Mouse (Mus musculus): ENCODE results near the gene Elp4. TPM values are rescaled to one million over a fixed set of nuclear protein-coding genes. Genes with fewer than 3 reads are reported as not detected.

Elp4 gene
- total RNA-seq, 2 experiments from 2014 or later = 15.3 to 20.9 TPM

- no peak for DNase-seq (ENCODE audit: low spot score in 2 of 2)
- intact Hi-C loops (cut with DNase I) = no loop called here
Observed at GRCm38 (mm10) chr2:105769747-105770328, 134.5 kb downstream of the Elp4 start.

- intact Hi-C loops (cut with DNase I) = no loop called here
- no peak for DNase-seq (ENCODE audit: low spot score in 2 of 2)
Observed at GRCm38 (mm10) chr2:105753512-105753911, 150.9 kb downstream of the Elp4 start.

- no peak for DNase-seq (ENCODE audit: low spot score in 2 of 2)
- intact Hi-C loops (cut with DNase I) = no loop called here
Observed at GRCm38 (mm10) chr2:105749111-105749510, 155.3 kb downstream of the Elp4 start.

- DNase-seq (ENCODE audit: low spot score in 2 of 2) = no peak
- intact Hi-C loops (cut with DNase I) = no loop called here
Observed at GRCm38 (mm10) chr2:105746896-105747295, 157.5 kb downstream of the Elp4 start.

GRCm38 (mm10) chr2:105736166-105736565, 168.2 kb downstream of the Elp4 start:
- DNase-seq (ENCODE audit: low spot score in 2 of 2) = no peak
- intact Hi-C loops (cut with DNase I) = no loop called here

- DNase-seq (ENCODE audit: low spot score in 2 of 2) = peak in 1 of 2 experiments; percentile 44
Observed at GRCm38 (mm10) chr2:105730704-105731103, 173.7 kb downstream of the Elp4 start.

GRCm38 (mm10) chr2:105726657-105727056, 177.7 kb downstream of the Elp4 start:
- no peak for DNase-seq (ENCODE audit: low spot score in 2 of 2)
- intact Hi-C loops (cut with DNase I) = no loop called here

More at GRCm38 (mm10) chr2:105730704-105731103, 173.7 kb downstream of the Elp4 start:
- intact Hi-C loops (cut with DNase I) = no loop called here

- peak in 1 of 2 experiments; percentile 18 for DNase-seq (ENCODE audit: low spot score in 2 of 2)
- intact Hi-C loops (cut with DNase I) = no loop called here
Observed at GRCm38 (mm10) chr2:105715409-105716115, 188.8 kb downstream of the Elp4 start.

- intact Hi-C loops (cut with DNase I) = no loop called here
- no peak for DNase-seq (ENCODE audit: low spot score in 2 of 2)
Observed at GRCm38 (mm10) chr2:105710511-105710910, 193.9 kb downstream of the Elp4 start.

- intact Hi-C loops (cut with DNase I) = no loop called here
- DNase-seq (ENCODE audit: low spot score in 2 of 2) = no peak
Observed at GRCm38 (mm10) chr2:105709126-105709525, 195.2 kb downstream of the Elp4 start.

- DNase-seq (ENCODE audit: low spot score in 2 of 2) = no peak
- intact Hi-C loops (cut with DNase I) = no loop called here
Observed at GRCm38 (mm10) chr2:105705320-105705719, 199.0 kb downstream of the Elp4 start.

GRCm38 (mm10) chr2:105702586-105702985, 201.8 kb downstream of the Elp4 start:
- no peak for DNase-seq (ENCODE audit: low spot score in 2 of 2)
- intact Hi-C loops (cut with DNase I) = no loop called here

GRCm38 (mm10) chr2:105701781-105702180, 202.6 kb downstream of the Elp4 start:
- no peak for DNase-seq (ENCODE audit: low spot score in 2 of 2)
- intact Hi-C loops (cut with DNase I) = no loop called here

- intact Hi-C loops (cut with DNase I) = no loop called here
Observed at GRCm38 (mm10) chr2:105698631-105699030, 205.7 kb downstream of the Elp4 start.

GRCm38 (mm10) chr2:105697741-105698140, 206.6 kb downstream of the Elp4 start:
- intact Hi-C loops (cut with DNase I) = no loop called here
- no peak for DNase-seq (ENCODE audit: low spot score in 2 of 2)

More at GRCm38 (mm10) chr2:105698631-105699030, 205.7 kb downstream of the Elp4 start:
- DNase-seq (ENCODE audit: low spot score in 2 of 2) = no peak

- DNase-seq (ENCODE audit: low spot score in 2 of 2) = no peak
- intact Hi-C loops (cut with DNase I) = no loop called here
Observed at GRCm38 (mm10) chr2:105691296-105691695, 213.1 kb downstream of the Elp4 start.

GRCm38 (mm10) chr2:105689771-105690639, 214.4 kb downstream of the Elp4 start:
- DNase-seq (ENCODE audit: low spot score in 2 of 2) = no peak
- intact Hi-C loops (cut with DNase I) = loop anchor here (5.0 to 10.0 kb wide), 2 partner anchors 505 to 563 kb away; partner anchors contain the start of gene Wt1

- no peak for DNase-seq (ENCODE audit: low spot score in 2 of 2)
- intact Hi-C loops (cut with DNase I) = loop anchor here (5.0 to 10.0 kb wide), 2 partner anchors 505 to 562 kb away; partner anchors contain the start of gene Wt1
Observed at GRCm38 (mm10) chr2:105689304-105689770, 215.0 kb downstream of the Elp4 start.

GRCm38 (mm10) chr2:105688436-105689303, 215.7 kb downstream of the Elp4 start:
- intact Hi-C loops (cut with DNase I) = loop anchor here (5.0 to 10.0 kb wide), 2 partner anchors 506 to 561 kb away; partner anchors contain the start of gene Wt1
- no peak for DNase-seq (ENCODE audit: low spot score in 2 of 2)

Measured in left cerebral cortex, postnatal 14 days (tissue).